Mouse (Mus musculus) midbrain, embryonic 11.5 days (tissue): ENCODE measurements at regions not wholly inside any gene's neighbourhood (a gene's known extent, or its start where the extent isn't known, plus 50 kb on each side); places are given as distances from the start of the nearest gene placed in this dataset.
"Not testable (repeated sequence)": the region's sequence is repeated elsewhere in the genome, so short reads cannot be mapped to it uniquely, and the experiment has no call there.

ENCODE experiments used
- ATAC-seq: fragments of 200-750 bp; cut with Nextera tagmentation; 2 replicates; pipeline ENCODE4 v1.8.0; 2017; ENCODE audit warnings: moderate TSS enrichment, moderate library complexity; ENCODE audit not compliant: low FRiP score
- DNase-seq: peaks from one replicate; pipeline ENCODE4 v3.0.0; 2015; ENCODE audit warnings: low spot score; ENCODE audit errors: missing footprints
- H3K27ac ChIP-seq: fragments of 300-500 bp; sonication (generic); 2 replicates; pipeline ENCODE4 v1.5.1; 2014; ENCODE audit warnings: low read depth, low read length
- H3K27me3 ChIP-seq: fragments of 300-500 bp; sonication (generic); 2 replicates; pipeline ENCODE4 v1.6.1; 2014; ENCODE audit warnings: mild to moderate bottlenecking, low read length, moderate library complexity, mixed read lengths; ENCODE audit not compliant: control insufficient read depth, insufficient read depth
- H3K36me3 ChIP-seq: fragments of 300-500 bp; sonication (generic); 2 replicates; pipeline ENCODE4 v1.6.1; 2014; ENCODE audit warnings: mild to moderate bottlenecking, low read length, moderate library complexity, mixed read lengths; ENCODE audit not compliant: control insufficient read depth, insufficient read depth
- H3K4me1 ChIP-seq: fragments of 300-500 bp; sonication (generic); 2 replicates; pipeline ENCODE4 v1.6.1; 2014; ENCODE audit warnings: low read length; ENCODE audit not compliant: control insufficient read depth, insufficient read depth
- H3K4me2 ChIP-seq: fragments of 300-500 bp; sonication (generic); 2 replicates; pipeline ENCODE4 v1.6.1; 2014; ENCODE audit warnings: mild to moderate bottlenecking, moderate library complexity
- H3K4me3 ChIP-seq: fragments of 300-500 bp; sonication (generic); 2 replicates; pipeline ENCODE4 v1.5.1; 2014; ENCODE audit warnings: low read depth, low read length
- H3K9ac ChIP-seq: fragments of 300-500 bp; sonication (generic); 2 replicates; pipeline ENCODE4 v1.6.1; 2014; ENCODE audit warnings: low read length
- H3K9me3 ChIP-seq: fragments of 300-500 bp; sonication (generic); 2 replicates; pipeline ENCODE4 v1.6.1; 2016; ENCODE audit warnings: low read length; ENCODE audit not compliant: control insufficient read depth
- WGBS: fragments of 180-500 bp; shearing (Covaris S2); extraction: QIAGEN DNeasy Blood & Tissue Kit; methylation state at CpG from one replicate; pipeline ENCODE4 v1.1.7; 2014; 5-methylcytosine and 5-hydroxymethylcytosine counted together

DNA sequence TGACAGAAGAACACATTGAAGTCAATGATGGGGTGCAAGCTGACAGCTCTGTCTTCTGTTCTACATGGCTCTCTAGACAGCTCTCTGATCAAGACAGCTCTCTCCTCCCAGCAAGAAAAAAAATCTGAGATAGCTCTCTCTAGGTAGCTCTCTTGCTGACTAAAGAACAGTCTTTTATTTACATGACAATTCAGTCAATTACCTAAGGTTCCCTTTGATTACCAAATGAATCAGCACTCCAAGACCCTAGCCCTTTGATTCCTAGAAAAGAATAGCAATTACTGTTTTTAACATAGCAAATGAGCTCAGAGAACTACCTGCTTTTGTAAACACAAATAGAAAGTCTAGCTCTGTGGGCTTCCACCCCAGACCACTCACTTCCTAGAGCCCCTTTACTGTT, 264.1 kb downstream of the Gm6685 start:
- Histone ChIP-seq H3K9me3 (no peaks in the 10 kb centered on the region), H3K27me3 (no peaks in the 10 kb centered on the region), H3K27ac (no peak overlapping the region), H3K4me1 (no peaks in the 10 kb centered on the region), H3K9ac (no peak overlapping the region), H3K4me2 (no peak overlapping the region), H3K4me3 (no peak overlapping the region), H3K36me3 (no peaks in the 10 kb centered on the region)
- DNase-seq = no peak
- ATAC-seq = no peak

DNA sequence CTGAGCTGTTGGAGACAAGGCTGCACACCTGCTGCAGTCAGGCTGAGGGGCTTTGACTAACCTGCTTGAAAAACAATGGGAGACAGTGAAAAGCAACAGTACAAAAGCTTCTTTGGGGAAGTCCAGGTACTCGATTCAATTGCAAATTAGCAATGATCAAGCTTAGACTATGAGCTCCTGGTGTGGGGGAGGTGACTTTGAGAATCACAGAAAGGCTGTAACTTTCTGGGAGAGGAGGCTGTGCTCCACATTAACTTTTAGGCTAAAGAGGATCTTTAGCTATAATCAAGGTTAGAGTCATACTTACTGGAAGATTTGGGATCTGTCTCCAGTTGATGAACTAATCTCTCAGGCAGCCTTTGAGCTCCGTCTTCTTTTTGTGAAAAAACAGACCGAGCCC, 303.4 kb downstream of the Gm6685 start:
- not testable (repeated sequence) for ATAC-seq, H3K4me2 ChIP-seq
- 83% methylated on average over 3 of the region's 3 CpGs for WGBS

DNA sequence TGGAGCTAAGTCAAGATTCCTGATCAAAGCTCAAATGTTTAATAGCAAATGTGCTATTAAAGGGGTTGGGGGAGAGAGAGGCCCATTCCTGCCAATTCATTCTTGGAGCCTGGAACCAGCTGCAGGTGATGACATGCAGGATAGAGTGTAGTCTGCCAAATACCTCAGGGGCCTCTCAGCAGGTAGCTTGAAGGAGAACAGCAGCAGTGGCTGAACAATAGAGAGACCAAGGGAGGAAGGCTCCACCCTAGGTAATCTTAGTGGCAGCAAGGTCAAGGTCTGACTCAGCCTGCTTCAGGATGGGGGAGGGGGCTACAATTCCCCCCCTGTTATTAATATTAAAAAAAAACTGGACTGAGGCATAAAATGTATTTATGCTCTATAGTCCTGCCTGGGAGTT, 304.1 kb downstream of the Gm6685 start:
- H3K36me3 ChIP-seq, H3K9me3 ChIP-seq, H3K27ac ChIP-seq, DNase-seq, H3K9ac ChIP-seq, ATAC-seq, H3K27me3 ChIP-seq, H3K4me1 ChIP-seq, H3K4me2 ChIP-seq, H3K4me3 ChIP-seq: not testable (repeated sequence)

More for the DNA sequence above, 303.4 kb downstream of the Gm6685 start:
- not testable (repeated sequence) for DNase-seq, H3K4me1 ChIP-seq, H3K27ac ChIP-seq, H3K9ac ChIP-seq, H3K9me3 ChIP-seq, H3K36me3 ChIP-seq, H3K4me3 ChIP-seq, H3K27me3 ChIP-seq

DNA sequence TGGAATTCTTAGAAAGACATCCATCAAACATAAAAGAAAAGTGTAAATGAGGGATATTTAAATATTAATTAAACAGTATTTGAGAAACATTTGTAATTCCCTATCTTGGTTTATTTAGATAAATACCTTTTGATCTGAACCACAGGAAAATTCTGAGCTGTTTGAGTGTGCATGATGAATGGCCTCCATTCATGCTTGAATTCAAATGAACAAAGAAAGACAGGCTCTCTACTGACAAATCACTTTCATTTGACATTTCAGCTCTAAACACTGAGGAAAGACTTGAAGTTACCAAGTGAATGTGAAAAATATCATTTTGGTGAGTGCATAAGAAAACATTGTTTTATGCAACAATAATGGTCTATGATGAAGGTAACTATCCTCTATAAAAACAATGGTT, 316.8 kb downstream of the Gm6685 start:
- Histone ChIP-seq H3K4me1 (no peaks in the 10 kb centered on the region), H3K27me3 (no peaks in the 10 kb centered on the region), H3K9ac (no peak overlapping the region), H3K27ac (no peak overlapping the region), H3K36me3 (no peaks in the 10 kb centered on the region), H3K4me2 (no peak overlapping the region), H3K4me3 (no peak overlapping the region), H3K9me3 (no peaks in the 10 kb centered on the region)
- no peak for ATAC-seq
- DNase-seq = no peak

DNA sequence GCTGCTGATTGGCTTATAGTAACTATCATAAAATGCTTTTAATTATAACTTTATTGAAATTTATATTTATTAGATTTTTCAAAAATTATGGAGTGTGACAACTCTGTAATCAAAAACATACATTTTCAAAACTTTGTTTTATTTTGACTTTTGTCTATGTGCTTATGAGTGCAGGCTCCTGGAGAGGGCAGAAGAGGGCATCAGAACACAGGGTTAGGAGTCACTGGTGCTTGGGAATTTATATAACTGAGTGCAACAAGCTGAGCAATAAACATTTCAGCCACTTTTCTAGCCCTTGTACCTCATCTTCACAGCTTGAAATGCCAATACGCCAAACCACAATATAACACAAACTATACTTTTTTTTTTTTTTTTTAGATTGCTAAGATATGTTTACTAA, 318.9 kb downstream of the Gm6685 start:
- Histone ChIP-seq H3K36me3 (no peaks in the 10 kb centered on the region), H3K4me1 (no peaks in the 10 kb centered on the region), H3K4me3 (no peak overlapping the region), H3K9me3 (no peaks in the 10 kb centered on the region), H3K27me3 (no peaks in the 10 kb centered on the region), H3K27ac (no peak overlapping the region), H3K4me2 (no peak overlapping the region), H3K9ac (no peak overlapping the region)
- DNase-seq (no peak), ATAC-seq (peak; percentile 70)
- WGBS = 77% methylated on average over 1 of the region's 1 CpGs
